Mouse (Mus musculus) induced T-regulatory cell, adult 2 months (primary cell): ENCODE results near the gene Trp73.

Experiments
- DNase-seq: peaks from one replicate; pipeline ENCODE4 v3.0.0-alpha.2; 2012; ENCODE audit warnings: low read depth

Gene Trp73

GRCm38 (mm10) chr4:154142211-154143040 lies 2.4 kb upstream of the Trp73 start, which contains the start of gene Wrap73:
TSS of gene Wrap73 (plus strand) at chr4:154142372.
- peak; percentile 94 for DNase-seq

- no peak for DNase-seq
Measured at GRCm38 (mm10) chr4:154141009-154141867, 1.2 kb upstream of the Trp73 start.

- peak; percentile 56 for DNase-seq
Measured at GRCm38 (mm10) chr4:154140213-154141008, 403 bp upstream of the Trp73 start.

GRCm38 (mm10) chr4:154139671-154140181 lies 282 bp downstream of the Trp73 start:
- DNase-seq, result peak; percentile 52

GRCm38 (mm10) chr4:154137139-154137538 lies 2.9 kb downstream of the Trp73 start:
- peak; percentile 78 for DNase-seq

- DNase-seq, result no peak
Measured at GRCm38 (mm10) chr4:154134803-154135202, 5.2 kb downstream of the Trp73 start.

GRCm38 (mm10) chr4:154131894-154132293 lies 8.1 kb downstream of the Trp73 start:
- no peak for DNase-seq

- DNase-seq, result no peak
Measured at GRCm38 (mm10) chr4:154129950-154130349, 10.1 kb downstream of the Trp73 start.

- no peak for DNase-seq
Measured at GRCm38 (mm10) chr4:154127273-154127672, 12.7 kb downstream of the Trp73 start.

GRCm38 (mm10) chr4:154125202-154125601 lies 14.8 kb downstream of the Trp73 start:
- DNase-seq, result no peak

GRCm38 (mm10) chr4:154123553-154123952 lies 16.5 kb downstream of the Trp73 start:
- no peak for DNase-seq

GRCm38 (mm10) chr4:154122374-154122773 lies 17.6 kb downstream of the Trp73 start:
- no peak for DNase-seq

GRCm38 (mm10) chr4:154121800-154122199 lies 18.2 kb downstream of the Trp73 start:
- no peak for DNase-seq

GRCm38 (mm10) chr4:154119208-154119607 lies 20.8 kb downstream of the Trp73 start:
- no peak for DNase-seq

- DNase-seq, result no peak
Measured at GRCm38 (mm10) chr4:154118782-154119181, 21.2 kb downstream of the Trp73 start.

GRCm38 (mm10) chr4:154116421-154116820 lies 23.6 kb downstream of the Trp73 start:
- no peak for DNase-seq

GRCm38 (mm10) chr4:154109850-154110243 lies 30.2 kb downstream of the Trp73 start:
- no peak for DNase-seq

GRCm38 (mm10) chr4:154109216-154109849 lies 30.7 kb downstream of the Trp73 start:
- DNase-seq, result no peak

- no peak for DNase-seq
Measured at GRCm38 (mm10) chr4:154106497-154107061, 33.4 kb downstream of the Trp73 start.

- peak; percentile 83 for DNase-seq
Measured at GRCm38 (mm10) chr4:154105381-154106001, 34.5 kb downstream of the Trp73 start.
